Mouse (Mus musculus) spleen, adult 12 weeks (tissue): ENCODE measurements around the gene Rnase4.

Experiments used
- DNase-seq: peaks from one replicate; pipeline ENCODE4 v3.0.0; 2022; ENCODE audit warnings: low spot score

The Rnase4 gene

GRCm38 (mm10) chr14:51090921-51091900 is at the start of gene Rnase4, which contains the start of gene Ang:
Gene Rnase4, plus strand, starts transcription at chr14:51091077.
Gene Ang, plus strand, starts transcription at chr14:51091150.
- no peak for DNase-seq

DNA sequence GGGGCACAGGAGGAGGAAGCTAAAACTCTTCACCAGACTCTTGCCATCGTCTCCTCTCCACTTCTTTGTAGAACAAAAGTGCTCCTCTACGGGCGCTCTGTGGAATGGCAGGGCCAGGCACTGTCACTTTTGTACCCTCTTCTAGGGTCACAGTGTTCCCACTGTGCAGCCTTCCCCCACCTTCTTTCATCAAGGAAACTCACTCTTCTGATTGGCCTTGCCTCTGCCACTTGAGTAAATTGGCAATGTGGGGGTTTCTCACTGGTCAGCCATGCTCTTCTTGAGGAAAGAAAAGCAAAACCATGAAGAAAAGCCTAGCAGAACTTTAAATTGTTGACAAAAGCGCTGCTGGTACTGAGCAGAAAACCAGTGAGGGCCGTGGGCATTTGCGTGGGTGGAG is 49.1 kb upstream of the Rnase4 start, which contains the start of gene Rnase9:
TSS of gene Rnase9 (minus strand) at position 101 of the 400 bp plus-strand sequence.
- no peak for DNase-seq

- DNase-seq = no peak
Measured at GRCm38 (mm10) chr14:51047846-51048245, 43.0 kb upstream of the Rnase4 start.

- no peak for DNase-seq
Measured at GRCm38 (mm10) chr14:51050063-51050462, 40.8 kb upstream of the Rnase4 start, which contains the start of gene Rnase11. Gene Rnase11, minus strand, starts transcription at chr14:51050163.

GRCm38 (mm10) chr14:51051941-51052340 is 38.9 kb upstream of the Rnase4 start:
- no peak for DNase-seq

DNA sequence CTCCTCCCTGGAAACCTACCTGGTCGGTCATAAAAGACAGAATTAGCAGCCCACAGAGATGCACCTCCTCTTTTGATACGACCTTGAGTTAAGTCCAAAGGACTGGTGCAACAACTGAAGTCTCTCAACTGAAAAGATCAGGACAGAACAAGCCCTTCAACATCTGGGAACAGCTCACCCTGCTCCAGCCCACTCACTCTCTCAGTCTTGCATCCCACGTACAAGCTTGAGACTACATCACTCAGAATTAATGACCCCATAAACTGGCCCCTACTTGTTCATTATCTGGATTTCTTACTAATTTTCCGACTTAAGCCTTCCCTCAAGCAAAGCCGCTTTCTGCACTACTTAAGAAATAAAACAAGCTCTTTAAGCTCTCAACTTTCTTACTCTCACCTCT is 37.7 kb upstream of the Rnase4 start:
- DNase-seq = no peak

DNA sequence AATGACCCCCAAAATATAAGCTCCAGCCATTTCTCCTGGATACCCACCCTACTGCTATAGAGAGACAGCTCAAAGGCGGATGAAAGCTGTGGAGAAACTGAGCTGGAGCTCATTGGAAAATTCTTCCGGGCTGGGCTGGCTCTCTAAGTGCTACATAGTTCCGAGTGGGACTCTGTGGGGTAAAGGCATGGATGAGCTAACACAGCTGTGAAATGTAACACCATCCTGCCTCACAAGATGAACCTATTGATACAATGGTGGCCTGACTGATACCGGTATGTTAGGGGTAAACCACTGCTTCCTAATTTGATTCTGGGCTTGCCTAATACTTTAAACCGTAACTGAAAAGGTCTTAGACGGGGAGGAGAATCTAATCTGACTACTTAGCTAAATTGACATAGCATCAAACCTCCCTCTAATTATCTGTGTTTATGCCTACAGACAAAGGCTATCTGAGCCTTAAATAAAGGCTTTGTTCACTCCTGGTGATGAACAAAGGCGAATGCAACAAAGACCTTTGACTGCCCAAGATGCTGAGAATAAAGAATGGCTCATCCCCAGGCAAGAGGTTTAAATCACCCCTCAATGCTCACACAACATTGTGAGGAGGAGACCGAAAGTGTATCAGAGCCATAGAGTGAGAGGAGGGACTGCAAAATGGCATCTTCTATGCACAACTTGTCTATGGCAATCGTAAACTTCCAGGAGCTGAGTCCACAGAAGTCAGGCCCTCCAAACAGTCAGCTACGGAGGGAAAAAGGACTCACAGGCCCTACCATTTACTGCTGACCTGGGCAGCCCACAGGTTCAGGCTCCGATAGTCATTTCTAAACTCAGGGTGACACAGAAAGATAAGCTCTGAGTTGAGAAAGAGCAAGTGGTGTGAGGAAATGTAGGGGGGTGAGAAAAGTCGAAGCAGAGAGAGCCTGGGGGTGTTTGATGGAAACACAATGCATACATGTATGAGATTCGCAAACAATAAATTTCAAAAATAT is 36.3 kb upstream of the Rnase4 start:
- no peak for DNase-seq

GRCm38 (mm10) chr14:51057401-51057831 is 33.5 kb upstream of the Rnase4 start, which contains the start of gene Rnase12:
Gene Rnase12, minus strand, starts transcription at chr14:51057661.
- no peak for DNase-seq

DNA sequence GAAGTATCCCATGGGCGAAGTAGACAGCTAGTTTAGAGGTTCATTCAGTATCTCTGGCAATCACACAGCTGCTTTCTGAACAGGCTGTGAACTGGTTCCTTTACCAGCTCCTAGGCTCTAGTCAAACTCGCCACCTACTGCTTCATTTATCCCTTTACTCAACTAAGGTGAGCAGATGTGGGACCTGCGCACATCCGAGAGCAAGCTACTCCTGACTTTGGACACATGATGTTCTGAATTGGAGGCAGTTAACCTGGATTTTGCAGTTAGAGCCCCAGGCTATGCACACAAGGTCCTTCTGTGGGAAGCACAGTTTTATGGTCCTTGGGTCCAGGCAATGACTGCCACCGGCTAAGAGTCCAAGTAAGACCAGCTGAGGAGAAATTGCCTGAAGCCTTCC is 30.1 kb upstream of the Rnase4 start:
- DNase-seq = no peak

- DNase-seq = no peak
Measured at GRCm38 (mm10) chr14:51068956-51069355, 21.9 kb upstream of the Rnase4 start.

DNA sequence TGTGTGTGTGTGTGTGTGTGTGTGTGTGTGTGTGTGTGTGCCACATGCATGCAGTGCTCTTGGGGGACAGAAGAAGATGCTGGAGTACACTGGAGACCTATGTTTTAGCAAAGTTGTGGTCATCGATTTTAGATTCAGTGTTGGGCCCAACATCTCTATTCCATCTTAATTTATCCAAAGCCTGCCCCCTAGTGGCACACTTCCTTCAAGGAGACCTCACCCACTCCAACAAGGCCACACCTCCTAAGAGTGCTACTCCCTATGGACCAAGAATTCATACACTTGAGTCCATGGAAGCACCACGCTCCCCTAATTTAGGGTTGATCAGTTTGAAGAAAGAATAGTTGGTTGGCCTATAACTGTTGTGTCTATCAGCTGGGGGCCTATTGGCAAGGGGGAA is 21.3 kb upstream of the Rnase4 start:
- DNase-seq = peak; percentile 27

GRCm38 (mm10) chr14:51074335-51074734 is 16.5 kb upstream of the Rnase4 start, which contains the start of gene Olfr750:
Gene Olfr750, minus strand, starts transcription at chr14:51074435.
- no peak for DNase-seq

- DNase-seq = no peak
Measured at GRCm38 (mm10) chr14:51079180-51079579, 11.7 kb upstream of the Rnase4 start.

- DNase-seq = no peak
Measured at GRCm38 (mm10) chr14:51081035-51081434, 9.8 kb upstream of the Rnase4 start.

- DNase-seq = peak; percentile 45
Measured at GRCm38 (mm10) chr14:51082599-51083581, 8.0 kb upstream of the Rnase4 start.

DNA sequence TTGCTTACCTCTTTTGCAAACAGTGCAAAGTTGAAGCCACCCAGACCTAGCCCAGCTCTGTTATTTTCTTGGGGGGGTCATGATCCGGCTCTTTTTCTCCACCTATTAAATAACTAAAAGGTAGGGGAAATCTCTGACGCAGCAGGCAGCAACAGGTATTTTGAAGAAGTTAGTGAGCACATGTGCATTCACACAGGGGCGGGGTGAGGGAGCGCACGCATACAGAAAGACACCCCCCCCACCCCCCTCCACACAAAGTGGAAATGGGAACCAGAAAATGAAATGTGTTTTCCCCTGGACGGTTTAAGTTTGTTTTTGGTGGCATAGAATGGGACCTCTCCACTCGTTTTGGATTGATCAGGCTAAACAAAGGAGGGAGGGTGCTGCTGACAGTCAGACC is 7.1 kb upstream of the Rnase4 start:
- no peak for DNase-seq

DNA sequence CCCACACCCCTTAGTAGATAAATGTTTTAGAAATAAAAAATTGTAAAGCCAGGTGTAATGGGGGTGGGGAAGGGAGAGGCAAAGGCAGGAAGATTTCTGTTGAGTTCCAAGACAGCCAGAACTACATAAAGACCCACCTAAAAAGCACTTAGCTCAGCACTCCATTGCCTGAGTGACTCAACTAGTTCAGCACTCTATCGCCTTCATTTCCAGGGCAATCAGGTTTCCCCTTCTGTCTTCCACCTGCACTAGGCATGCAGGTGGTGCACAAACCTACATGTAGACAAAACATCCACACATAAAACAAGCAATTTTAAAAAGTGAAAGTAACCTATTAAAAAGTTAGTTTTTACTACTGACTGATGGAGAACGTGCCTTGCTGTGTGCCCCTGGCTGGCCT is 5.8 kb upstream of the Rnase4 start:
- no peak for DNase-seq

GRCm38 (mm10) chr14:51085911-51086310 is 5.0 kb upstream of the Rnase4 start:
- DNase-seq = no peak

- no peak for DNase-seq
Measured at GRCm38 (mm10) chr14:51087762-51088161, 3.1 kb upstream of the Rnase4 start.

GRCm38 (mm10) chr14:51088166-51088969 is 2.5 kb upstream of the Rnase4 start:
- peak; percentile 68 for DNase-seq
